Mouse (Mus musculus): Measurements from ENCODE around the gene Cpsf4l.
"Not testable (repeated sequence)": the region's sequence is repeated elsewhere in the genome, so short reads cannot be mapped to it uniquely, and the experiment has no call there.

Gene Cpsf4l

DNA sequence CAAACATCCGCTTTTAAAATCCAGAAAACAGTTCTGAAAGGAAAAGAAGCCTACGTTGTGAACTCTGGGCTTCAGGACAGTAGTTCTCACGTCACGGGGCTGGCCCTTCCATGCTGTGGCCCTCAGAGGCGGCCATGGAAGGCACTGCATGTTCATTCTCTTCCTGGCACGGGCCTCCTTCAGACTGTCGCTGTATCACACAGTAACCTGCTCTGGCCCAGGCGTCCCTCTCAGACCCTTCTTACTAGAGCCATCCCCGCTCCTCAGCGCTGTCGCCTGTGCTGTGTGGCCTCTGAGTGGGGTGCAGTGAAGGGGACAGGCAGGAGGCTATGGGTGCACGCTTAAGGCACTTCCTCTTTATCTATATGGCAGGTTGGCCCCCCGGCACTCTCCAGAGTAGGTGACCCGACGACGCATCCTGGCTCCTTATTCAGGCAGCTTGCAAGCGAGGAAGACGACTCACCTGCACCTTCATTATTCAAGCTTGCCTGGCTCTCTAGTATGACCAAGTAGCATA is 47.9 kb downstream of the Cpsf4l start:
- DNase-seq, result no peak

DNA sequence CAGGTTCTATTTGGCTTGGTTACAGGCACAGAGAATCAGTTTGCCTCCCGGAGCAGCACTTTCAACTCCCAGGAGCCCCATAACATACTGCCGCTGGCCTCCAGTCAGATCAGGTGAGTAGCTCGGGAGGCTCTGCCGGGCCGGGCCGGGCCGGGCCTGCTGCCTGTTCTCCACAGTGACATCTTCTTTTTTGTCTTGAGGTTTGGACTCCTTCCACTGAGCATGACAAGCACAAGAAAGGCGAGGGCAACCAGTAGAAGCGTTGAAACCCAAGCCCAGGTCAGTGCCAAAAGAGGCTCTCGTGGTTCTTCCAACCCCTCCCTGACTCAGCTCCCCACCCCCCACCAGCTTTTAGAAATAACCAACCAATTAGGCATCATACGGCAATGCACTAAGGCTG is 48.9 kb downstream of the Cpsf4l start:
- DNase-seq, result no peak

DNA sequence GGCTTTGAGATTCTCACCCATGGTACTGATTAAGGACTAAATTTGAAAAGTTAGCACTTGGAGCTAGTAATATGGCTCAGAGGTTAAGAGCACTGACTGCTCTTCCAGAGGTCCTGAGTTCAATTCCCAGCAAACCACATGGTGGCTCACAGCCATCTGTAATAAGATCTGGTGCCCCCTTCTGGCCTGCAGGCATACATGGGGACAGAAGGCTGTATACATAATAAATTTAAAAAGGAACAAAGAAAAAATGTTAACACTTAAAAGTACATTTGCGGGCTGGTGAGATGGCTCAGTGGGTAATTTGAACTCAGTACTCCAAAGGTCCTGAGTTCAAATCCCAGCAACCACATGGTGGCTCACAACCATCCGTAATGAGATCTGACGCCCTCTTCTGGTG is 49.6 kb downstream of the Cpsf4l start:
- DNase-seq, result not testable (repeated sequence)

DNA sequence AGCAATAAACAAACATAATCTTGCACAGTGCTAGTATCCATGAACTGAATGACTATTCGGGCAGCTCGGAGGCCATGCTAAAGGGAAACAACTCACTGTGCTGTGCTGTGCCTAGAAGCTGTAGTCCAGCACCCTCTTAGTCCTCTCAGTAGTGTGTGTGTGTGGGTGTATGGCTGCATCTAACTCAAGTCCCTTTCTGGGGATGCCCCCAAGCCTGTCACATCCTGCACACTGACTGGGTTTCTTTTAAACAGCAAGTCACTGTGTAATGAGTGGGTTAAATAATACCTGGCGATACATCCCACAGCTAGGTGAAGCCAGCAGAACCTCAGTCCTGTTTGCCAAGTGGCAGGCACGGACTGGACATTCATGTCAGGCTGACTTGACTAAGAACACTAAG is 51.1 kb downstream of the Cpsf4l start:
- DNase-seq, result no peak

DNA sequence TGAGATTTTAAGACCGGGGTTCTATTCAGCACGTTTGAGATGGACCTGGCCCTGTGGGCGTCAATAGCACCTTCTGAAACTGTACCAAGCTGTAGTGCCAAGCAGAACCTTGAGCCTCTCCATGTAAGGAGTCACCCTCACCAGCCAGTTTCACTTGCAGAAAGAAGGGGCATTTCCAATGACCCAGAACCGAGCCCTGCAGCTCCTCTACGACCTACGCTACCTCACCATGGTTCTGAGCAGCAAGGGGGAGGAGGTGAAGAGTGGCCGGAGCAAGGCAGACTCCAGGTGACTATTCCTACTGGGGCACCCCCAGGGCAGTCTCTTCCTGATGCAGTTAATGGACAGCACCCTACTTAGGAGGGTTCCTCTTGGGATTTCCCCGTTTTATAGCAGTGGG is 51.5 kb downstream of the Cpsf4l start:
- DNase-seq, result no peak

DNA sequence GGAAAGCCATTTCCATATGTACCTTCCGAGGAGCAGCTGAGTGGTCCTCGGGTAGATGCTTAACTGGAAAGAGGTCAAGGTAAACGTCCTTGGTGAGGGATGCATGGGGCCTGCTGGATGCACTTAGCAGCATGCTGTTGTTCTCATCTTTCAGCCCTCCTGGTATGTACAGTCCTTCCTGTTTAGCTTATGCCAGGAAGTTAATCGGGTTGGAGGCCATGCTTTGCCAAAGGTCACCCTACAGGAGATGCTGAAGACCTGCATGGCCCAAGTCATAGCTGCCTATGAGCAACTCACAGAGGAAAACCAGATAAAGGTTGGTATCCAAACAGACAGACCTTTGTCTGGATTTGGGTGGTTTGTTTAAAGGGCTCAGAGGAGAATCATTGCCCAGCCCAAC is 52.6 kb downstream of the Cpsf4l start:
- no peak for DNase-seq

DNA sequence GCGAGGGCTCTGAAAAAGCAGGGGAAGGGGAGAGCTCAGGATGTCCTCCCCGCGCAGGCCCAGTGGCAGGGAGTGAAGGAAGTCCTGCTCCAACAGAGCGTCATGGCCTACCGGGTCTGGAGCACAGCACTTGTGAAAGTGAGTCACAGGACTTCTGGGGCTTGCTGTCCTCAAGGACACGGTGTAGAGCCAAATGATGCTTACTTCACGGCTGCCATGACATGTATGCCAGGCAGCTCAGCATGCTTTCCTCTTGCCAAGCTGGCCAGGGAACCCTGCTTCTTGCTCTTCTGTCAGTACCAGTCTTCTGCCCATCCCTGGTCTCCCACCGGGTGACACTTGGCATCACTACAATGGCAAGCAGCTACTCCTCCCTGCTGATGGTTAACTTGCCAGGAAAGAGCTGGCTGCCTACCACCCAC is 53.3 kb downstream of the Cpsf4l start:
- DNase-seq, result no peak

DNA sequence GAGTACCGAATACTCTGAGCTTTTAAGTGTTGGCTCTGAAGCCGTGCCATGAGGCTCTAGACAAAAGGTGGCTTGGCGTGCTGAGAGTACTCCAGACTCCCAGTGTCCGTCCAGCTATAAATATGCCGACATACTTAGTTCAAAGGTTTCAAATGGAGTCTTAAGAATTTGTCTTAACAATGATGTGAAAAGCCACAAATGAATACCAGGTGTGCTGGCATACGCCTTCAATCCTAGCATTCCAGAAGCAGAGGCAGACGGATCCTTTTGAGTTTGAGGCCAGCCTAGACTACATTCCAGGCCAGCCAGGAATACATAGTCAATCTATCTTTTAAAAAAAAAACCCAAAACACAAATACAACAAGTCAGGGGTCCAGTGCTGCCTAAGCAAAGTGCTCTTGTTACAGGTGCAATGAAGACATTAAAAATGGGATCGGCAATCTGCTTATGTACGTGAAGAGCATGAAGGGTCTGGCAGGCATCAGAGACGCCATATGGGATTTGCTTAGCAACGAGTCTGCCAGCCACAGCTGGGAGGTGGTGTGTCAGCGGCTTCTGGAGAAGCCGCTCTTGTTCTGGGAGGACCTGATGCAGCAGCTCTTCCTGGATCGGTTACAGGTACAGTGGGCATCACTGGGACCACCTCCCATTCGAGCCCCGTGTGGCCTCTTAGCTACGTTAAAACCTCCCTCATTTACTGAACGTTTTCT is 55.1 kb downstream of the Cpsf4l start:
- DNase-seq, result no peak

DNA sequence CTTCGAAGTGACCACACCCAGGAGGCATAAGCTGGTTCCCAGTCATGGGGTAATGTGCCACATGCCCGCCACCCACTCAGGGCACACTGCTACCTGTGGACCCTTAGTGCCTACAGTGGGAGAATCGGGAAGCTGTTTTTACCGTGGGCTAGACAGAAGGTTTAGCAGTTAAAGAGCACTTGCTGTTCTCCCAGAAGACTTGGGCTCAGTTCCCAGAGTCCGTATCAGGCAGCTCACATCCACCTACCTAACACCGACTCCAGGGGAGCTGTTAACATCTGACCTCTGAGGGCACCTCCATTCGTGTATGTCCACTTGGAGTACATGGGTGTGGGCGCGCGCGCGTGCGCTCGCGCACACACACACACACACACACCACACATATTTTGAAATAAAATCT is 55.7 kb downstream of the Cpsf4l start:
- no peak for DNase-seq

DNA sequence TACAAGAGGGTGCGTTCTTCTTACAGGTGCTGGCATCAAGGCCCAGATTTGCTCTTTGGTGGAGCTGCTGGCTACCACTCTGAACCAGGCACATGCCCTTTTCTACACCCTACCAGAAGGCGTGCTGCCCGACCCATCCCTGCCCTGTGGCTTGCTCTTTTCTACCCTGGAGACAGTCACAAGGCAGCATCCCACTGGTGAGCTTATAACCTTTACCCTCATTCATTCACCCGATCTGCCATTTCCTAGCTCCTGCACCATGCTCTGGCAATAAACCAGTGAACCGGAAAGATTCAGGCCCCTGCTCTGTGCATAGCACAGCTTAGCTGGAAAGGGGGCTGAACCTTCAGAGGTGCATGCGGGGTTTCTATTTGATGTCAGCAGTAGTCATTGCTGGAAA is 57.3 kb downstream of the Cpsf4l start:
- no peak for DNase-seq

DNA sequence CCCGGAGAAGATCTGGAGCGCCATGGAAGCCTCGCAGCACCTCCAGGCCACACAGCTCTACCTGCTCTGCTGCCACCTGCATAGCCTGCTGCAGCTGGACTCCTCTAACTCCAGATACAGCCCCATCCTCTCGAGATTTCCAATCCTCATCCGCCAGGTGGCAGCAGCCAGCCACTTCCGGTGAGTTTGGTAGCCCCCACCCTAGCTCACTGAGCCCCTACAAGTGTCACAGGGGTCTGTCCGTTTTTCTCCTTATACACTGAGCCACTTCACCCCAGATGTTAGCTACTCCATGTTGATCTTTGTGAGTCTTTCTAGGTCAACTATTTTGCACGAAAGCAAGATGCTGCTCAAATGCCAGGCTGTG is 57.9 kb downstream of the Cpsf4l start:
- DNase-seq, result peak; percentile 45 to 58

DNA sequence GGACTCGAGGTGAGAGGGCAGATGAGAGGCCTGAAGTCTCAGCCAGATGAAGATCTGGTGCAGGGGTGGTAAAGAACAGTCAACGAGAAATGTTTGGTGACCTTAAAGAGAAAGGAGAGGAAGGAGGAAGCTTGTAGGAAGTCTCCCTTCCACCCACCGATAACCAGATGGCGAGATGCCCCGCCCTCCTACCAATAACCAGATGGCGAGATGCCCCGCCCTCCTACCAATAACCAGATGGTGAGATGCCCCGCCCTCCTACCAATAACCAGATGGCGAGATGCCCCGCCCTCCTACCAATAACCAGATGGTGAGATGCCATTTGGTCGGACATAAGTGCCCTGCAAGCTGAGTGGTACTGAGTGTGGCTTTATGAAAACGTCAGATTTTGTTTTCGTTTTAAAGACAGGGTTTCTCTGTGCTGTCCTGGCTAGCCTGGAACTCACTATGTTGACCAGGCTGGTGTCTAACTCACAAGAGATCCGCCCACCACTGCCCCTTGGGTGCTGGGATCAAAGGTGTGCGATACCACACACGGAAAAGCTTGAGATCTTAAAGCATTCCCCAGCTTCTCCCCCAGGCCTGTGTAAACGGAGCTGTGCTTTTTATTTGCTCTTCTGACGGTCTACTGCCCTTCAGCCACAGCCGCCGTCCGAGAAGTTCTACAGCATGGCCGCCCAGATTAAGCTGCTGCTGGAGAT is 58.5 kb downstream of the Cpsf4l start:
- DNase-seq, result no peak

DNA sequence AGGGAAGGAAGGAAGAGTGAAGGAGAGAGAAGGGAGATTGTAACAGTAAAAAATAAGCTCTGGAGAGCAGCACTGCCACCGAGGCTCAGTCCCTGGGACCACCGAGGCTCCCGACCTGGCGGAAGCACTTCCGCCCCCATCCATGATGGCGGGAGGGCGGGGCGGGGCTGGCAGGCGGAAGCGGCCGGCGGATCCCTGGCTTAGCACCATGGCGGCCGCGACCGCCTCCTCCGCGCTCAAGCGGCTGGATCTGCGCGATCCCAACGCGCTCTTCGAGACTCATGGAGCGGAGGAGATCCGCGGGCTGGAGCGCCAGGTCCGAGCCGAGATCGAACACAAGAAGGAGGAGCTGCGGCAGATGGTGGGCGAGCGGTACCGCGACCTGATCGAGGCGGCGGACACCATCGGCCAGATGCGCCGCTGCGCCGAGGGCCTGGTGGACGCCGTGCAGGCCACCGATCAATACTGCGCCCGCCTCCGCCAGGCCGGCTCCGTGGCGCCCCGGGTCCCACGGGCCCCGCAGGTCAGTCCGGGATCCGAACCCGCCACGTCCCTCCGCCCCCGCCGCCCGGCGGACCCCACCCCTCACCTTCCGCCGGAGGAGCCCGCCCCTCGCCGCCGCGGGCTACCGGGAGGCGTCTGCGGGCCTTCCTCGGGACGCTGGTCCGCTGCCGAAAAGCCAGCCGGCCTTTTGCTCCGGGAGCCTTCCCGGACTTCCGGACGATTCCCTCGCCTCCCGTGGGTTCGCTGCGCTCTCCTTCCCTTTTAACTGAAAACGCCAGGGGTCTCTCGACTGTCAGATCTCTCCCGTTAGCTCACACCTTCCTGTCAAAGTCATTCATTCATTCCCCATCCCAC is 60.2 kb downstream of the Cpsf4l start, which contains the start of gene Slc39a11:
Gene Slc39a11, minus strand, starts transcription at position 727 of the 858 bp plus-strand sequence.
- peak; percentile 69 to 77 for DNase-seq

DNA sequence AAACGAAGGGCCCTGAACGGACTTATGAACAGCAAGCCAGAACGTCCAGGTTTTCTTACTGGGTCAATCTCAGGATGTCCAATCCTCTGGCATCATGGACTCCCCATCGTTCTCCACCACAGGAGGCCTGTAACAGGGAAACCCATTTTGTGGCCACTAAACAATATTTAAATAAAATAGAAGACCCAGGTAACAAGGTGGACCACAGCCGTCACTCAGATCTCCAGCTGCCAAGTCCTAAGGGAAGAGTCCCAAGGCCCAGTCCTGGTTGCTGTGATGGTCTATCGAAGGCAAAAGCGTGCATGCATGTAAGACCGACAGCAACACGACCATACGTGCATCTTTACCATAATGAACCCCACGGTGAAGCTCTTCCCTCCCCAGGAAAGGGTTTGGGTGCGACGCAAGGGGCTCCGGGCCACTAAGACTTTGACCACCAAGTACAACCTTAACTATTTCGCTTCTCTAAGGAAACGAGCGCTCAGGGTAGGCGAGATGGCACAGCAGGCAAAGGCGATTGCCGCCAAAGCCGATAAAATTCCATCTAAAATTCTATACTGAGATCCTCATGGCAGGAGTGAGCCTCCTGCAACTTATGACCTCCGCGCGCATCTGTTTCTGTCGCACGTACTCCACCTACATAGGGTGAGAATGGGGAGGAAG is 61.0 kb downstream of the Cpsf4l start, which contains the start of gene Cog1:
Gene Cog1, plus strand, starts transcription at position 480 of the 663 bp plus-strand sequence.
- peak in 1 of 2 experiments; percentile 27 for DNase-seq

Measured in thymus, postnatal 36 days (tissue).